Mouse (Mus musculus) heart, adult 2 months (tissue): ENCODE measurements at regions not wholly inside any gene's neighbourhood (a gene's known extent, or its start where the extent isn't known, plus 50 kb on each side); places are given as distances from the start of the nearest gene placed in this dataset.

Source experiments
- CTCF ChIP-seq: fragments of 200-600 bp; IDR thresholded peaks from 2 replicates; pipeline ENCODE4 v1.8.1; 2022; ENCODE audit warnings: antibody characterized with exemption, mild to moderate bottlenecking, moderate library complexity
- EP300 ChIP-seq: fragments of 200-500 bp; IDR thresholded peaks from 2 replicates; pipeline ENCODE4 v1.6.1; 2011; ENCODE audit warnings: low read depth, low read length, control low read depth; ENCODE audit not compliant: insufficient read depth
- POLR2A ChIP-seq: fragments of 200-500 bp; IDR thresholded peaks from 2 replicates; pipeline ENCODE4 v1.6.1; 2011; ENCODE audit warnings: mild to moderate bottlenecking, low read depth, low read length, control low read depth; ENCODE audit not compliant: insufficient read depth

DNA sequence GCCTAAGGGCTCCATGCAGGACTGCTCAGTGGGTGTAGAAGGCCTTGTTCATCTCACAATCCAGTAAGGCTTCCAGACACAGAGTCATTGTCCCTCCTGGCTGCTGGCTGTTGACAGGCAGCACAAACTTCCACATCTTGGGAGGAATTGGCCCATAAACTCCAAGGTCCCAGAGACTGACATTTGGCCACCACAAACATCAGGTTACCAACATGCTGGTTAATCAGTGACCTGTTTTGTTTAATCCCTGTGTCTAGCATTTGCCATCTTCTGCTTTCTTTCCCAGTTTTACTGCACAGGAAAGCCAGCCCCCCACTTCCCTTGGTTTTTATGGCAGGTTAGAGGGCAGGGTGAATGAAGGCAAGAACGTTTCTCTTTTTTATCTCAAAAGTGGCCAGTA lies 80.5 kb downstream of the Gm12689 start:
- TF ChIP-seq CTCF: no peak
- TF ChIP-seq POLR2A: no peak
- TF ChIP-seq EP300: no peak
